Mouse (Mus musculus) neural tube, embryonic 14.5 days (tissue): ENCODE data around the gene Nav2. TPM values are rescaled to one million over a fixed set of nuclear protein-coding genes. Genes with fewer than 3 reads are reported as not detected.

Experiments used
- ATAC-seq: fragments of 200-750 bp; cut with Nextera tagmentation; 2 replicates; pipeline ENCODE4 v1.8.0; 2017; ENCODE audit warnings: low read depth, mild to moderate bottlenecking, moderate TSS enrichment, moderate library complexity
- H3K27ac ChIP-seq: fragments of 300-500 bp; sonication (generic); 2 replicates; pipeline ENCODE4 v1.5.1; 2014; ENCODE audit warnings: low read depth, mild to moderate bottlenecking, control low read depth, low read length, moderate library complexity, mixed read lengths
- H3K27me3 ChIP-seq: fragments of 300-500 bp; sonication (generic); 2 replicates; pipeline ENCODE4 v1.6.1; 2014; ENCODE audit warnings: low read length; ENCODE audit not compliant: control insufficient read depth, insufficient read depth
- H3K36me3 ChIP-seq: fragments of 300-500 bp; sonication (generic); 2 replicates; pipeline ENCODE4 v1.6.1; 2014; ENCODE audit warnings: low read length, mixed read lengths; ENCODE audit not compliant: control insufficient read depth, insufficient read depth
- H3K4me1 ChIP-seq: fragments of 300-500 bp; sonication (generic); 2 replicates; pipeline ENCODE4 v1.6.1; 2014; ENCODE audit warnings: low read length; ENCODE audit not compliant: control insufficient read depth, insufficient read depth
- H3K4me2 ChIP-seq: fragments of 300-500 bp; sonication (generic); 2 replicates; pipeline ENCODE4 v1.6.1; 2014; ENCODE audit warnings: mild to moderate bottlenecking, low read depth, low read length, control low read depth
- H3K4me3 ChIP-seq: fragments of 300-500 bp; sonication (generic); 2 replicates; pipeline ENCODE4 v1.5.1; 2014; ENCODE audit warnings: low read depth, low read length, control low read depth, mixed read lengths
- H3K9ac ChIP-seq: fragments of 300-500 bp; sonication (generic); replicated peaks from 2 replicates; pipeline ENCODE4 v1.6.1; 2014; ENCODE audit warnings: low read depth, mild to moderate bottlenecking, control low read depth, low read length, mixed read lengths
- H3K9me3 ChIP-seq: fragments of 300-500 bp; sonication (generic); 2 replicates; pipeline ENCODE4 v1.6.1; 2016; ENCODE audit warnings: low read length; ENCODE audit not compliant: control insufficient read depth
- WGBS: fragments of 180-500 bp; shearing (Covaris S2); extraction: QIAGEN DNeasy Blood & Tissue Kit; methylation state at CpG from one replicate; pipeline ENCODE4 v1.1.7; 2014; 5-methylcytosine and 5-hydroxymethylcytosine counted together
- polyA plus RNA-seq: library from polyadenylated mRNA; unstranded; fragments of >200 nt; fragmentation: Nextera tagmentation; extraction: Ambion mirVana; gene quantifications from 2 replicates; pipeline ENCODE4 v1.2.1, GENCODE M21; 2014

Gene Nav2
- polyA plus RNA-seq, 1 experiment from 2014 or later: 36.5 TPM

DNA sequence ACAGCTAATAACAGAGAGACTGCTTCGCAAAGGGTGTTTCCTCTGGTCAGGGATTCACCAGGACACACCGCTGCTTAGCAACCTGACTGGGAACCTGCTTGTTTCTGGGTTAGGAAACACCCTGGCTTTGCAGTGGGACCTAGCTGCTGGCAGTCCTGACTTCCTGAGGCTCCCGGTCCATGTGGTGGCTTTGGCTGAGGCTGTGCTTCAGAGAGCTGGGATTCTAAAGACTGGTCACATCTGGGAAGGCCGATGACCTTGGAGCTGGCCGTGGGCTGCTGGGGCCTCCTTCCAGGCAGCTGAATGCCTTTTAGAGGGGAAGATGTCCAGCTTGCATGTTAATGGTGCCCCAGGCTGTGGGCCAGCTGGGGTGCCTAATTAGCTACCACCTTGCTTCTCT is 615.2 kb downstream of the Nav2 start:
- H3K9me3 ChIP-seq: no peaks in the 10 kb centered on the region
- H3K27me3 ChIP-seq: no peaks in the 10 kb centered on the region
- no peak overlapping the region for H3K27ac ChIP-seq
- no peak overlapping the region for H3K4me2 ChIP-seq
- H3K4me3 ChIP-seq: no peak overlapping the region
- peaks cover 11% of the 10 kb centered on the region for H3K4me1 ChIP-seq
- no peak overlapping the region for H3K9ac ChIP-seq
- 39% methylated on average over 5 of the region's 5 CpGs for WGBS
- no peak for ATAC-seq
- H3K36me3 ChIP-seq: no peaks in the 10 kb centered on the region

DNA sequence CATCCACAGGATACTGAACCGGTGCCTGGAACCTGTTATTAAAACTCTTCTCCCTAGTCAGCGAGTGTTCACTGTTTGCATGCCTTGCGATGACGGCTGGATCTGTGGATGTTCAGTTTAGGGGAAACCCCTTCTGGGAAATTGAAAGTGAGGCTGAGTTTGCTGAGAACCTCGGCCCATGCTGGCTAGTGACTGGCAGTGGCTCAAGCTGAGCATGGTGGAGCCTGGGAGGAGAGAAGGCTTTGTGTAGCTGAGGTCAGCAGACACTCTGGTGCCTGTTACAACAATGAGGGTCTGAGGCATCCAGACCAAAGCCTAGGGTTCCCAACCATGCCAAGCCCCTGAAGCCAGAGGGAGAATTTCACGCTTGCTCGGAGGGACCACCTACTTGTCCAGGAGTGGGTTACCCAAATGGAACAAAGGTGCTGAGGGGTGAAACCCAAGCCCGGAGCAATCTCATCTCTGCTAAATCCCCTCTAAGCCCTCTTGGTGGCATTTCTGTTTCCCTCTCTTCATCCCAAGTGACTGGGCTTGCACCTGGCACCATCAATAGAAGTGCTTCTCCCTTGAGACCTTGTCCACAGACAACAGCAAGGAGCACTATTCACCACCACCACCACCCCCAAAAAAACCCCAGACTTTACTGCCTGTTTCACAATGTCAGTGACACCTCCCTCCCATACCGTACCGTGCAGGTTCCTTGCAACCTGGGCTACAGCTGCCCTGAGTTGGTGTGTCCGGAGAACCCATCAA is 617.0 kb downstream of the Nav2 start:
- H3K27ac ChIP-seq: no peak overlapping the region
- no peaks in the 10 kb centered on the region for H3K9me3 ChIP-seq
- H3K4me1 ChIP-seq: peaks cover 9% of the 10 kb centered on the region
- H3K36me3 ChIP-seq: no peaks in the 10 kb centered on the region
- H3K9ac ChIP-seq: no peak overlapping the region
- no peak for ATAC-seq
- 72% methylated on average over 11 of the region's 11 CpGs for WGBS
- no peak overlapping the region for H3K4me3 ChIP-seq
- no peaks in the 10 kb centered on the region for H3K27me3 ChIP-seq
- H3K4me2 ChIP-seq: no peak overlapping the region

DNA sequence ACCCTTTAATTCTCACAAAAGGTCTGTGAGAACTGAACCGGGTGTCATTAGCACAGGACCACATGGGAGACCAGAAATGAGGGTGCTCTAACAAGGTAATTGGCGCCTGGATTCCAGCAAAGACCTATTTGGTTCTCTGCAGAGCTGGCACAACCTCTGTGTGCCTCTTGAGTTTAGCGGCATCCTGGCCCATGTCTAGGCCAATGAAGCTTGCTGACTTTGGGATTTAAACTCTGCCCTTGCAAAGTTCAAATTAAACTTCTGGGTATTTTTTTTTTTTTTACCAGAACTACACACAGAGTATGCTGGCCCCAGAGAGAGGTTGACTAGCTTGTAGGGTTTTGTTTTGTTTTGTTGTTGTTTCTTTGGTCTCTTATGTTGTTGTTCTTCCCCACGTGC is 617.6 kb downstream of the Nav2 start:
- 76% methylated on average over 4 of the region's 4 CpGs for WGBS

DNA sequence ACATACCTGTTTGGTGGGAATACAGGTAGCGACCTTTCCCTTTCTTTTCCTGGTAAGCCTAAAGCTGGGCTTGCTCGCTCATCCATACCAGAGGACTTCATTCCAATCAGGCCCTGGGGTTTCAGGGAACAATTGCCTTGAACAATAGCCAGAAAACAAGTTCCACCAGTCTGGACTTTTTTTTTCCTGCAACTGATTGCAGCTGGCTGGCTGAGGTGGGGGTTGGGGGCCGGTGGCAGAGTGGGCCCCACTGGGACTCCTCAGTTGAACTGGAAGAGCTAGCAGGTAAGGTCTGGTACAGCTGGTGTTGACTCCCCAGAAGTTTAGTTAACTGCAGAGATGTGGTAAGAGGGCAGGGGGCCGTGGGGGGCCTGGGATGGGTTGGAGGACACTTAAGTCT is 619.0 kb downstream of the Nav2 start:
- ATAC-seq: no peak
- Histone ChIP-seq H3K9ac (no peak overlapping the region), H3K4me2 (no peak overlapping the region), H3K36me3 (no peaks in the 10 kb centered on the region), H3K4me3 (no peak overlapping the region), H3K4me1 (0 out of 2 replicates have a peak, but pooled peaks cover 2% of the 10 kb centered on the region), H3K27me3 (no peaks in the 10 kb centered on the region), H3K9me3 (no peaks in the 10 kb centered on the region), H3K27ac (no peak overlapping the region)
- WGBS: 14% methylated on average over 4 of the region's 4 CpGs

More for the DNA sequence above, 617.6 kb downstream of the Nav2 start:
- no peak overlapping the region for H3K4me2 ChIP-seq
- no peak overlapping the region for H3K4me3 ChIP-seq
- H3K9me3 ChIP-seq: no peaks in the 10 kb centered on the region
- peaks cover 5% of the 10 kb centered on the region; the same call in 1 of the 2 replicates for H3K4me1 ChIP-seq
- no peaks in the 10 kb centered on the region for H3K36me3 ChIP-seq
- H3K27ac ChIP-seq: no peak overlapping the region
- no peak for ATAC-seq
- no peak overlapping the region for H3K9ac ChIP-seq
- H3K27me3 ChIP-seq: no peaks in the 10 kb centered on the region

DNA sequence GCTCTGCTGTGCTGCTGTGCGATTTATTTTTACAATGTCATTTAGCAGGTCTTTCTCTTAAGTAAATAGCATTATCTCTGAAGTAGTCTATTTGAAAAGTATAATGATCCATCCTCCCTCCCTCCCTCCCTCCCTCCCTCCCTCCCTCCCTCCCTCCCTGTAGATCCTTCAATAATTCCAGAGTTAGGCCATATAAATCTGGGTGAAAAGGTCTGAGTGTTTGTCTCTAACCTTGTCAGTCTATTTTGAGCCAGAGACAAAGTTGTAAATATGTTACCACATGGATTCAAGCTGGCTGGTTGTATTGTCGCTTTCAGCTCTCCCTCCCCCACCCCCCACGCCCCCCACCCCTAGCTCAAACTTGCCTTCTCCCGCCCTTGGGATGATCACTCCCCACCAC is 619.4 kb downstream of the Nav2 start:
- Histone ChIP-seq H3K36me3 (no peaks in the 10 kb centered on the region), H3K4me1 (0 out of 2 replicates have a peak, but pooled peaks cover 2% of the 10 kb centered on the region), H3K27ac (no peak overlapping the region), H3K4me3 (no peak overlapping the region), H3K9ac (no peak overlapping the region), H3K27me3 (no peaks in the 10 kb centered on the region), H3K9me3 (no peaks in the 10 kb centered on the region), H3K4me2 (no peak overlapping the region)
- 17% methylated on average over 4 of the region's 4 CpGs for WGBS
- no peak for ATAC-seq

DNA sequence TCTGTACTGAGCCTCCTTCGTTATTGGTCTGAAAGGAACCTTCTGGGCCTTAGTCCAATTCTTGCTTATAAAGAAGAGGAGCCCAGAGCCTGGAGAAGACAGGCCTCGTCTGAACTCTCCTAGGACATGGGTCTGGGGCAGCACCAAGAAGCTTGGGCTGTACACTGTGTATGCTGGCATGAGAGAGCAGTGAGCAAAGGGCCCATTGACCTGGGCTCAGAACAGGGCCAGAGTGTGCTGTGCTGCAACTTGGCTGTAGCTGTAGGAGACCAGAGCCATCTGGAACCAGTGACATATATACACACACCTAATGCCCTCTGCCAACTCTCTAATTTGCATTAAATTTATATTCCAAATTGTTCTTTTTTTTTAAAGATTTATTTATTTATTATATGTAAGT is 621.0 kb downstream of the Nav2 start:
- 0 out of 2 replicates have a peak, but pooled peaks have one; percentile 23 for ATAC-seq
- H3K27ac ChIP-seq: no peak overlapping the region
- H3K27me3 ChIP-seq: no peaks in the 10 kb centered on the region
- 87% methylated on average over 2 of the region's 2 CpGs for WGBS
- no peaks in the 10 kb centered on the region for H3K36me3 ChIP-seq
- no peak overlapping the region for H3K4me3 ChIP-seq
- H3K9me3 ChIP-seq: no peaks in the 10 kb centered on the region
- H3K4me1 ChIP-seq: 0 out of 2 replicates have a peak, but pooled peaks cover 2% of the 10 kb centered on the region
- no peak overlapping the region for H3K4me2 ChIP-seq
- H3K9ac ChIP-seq: no peak overlapping the region

DNA sequence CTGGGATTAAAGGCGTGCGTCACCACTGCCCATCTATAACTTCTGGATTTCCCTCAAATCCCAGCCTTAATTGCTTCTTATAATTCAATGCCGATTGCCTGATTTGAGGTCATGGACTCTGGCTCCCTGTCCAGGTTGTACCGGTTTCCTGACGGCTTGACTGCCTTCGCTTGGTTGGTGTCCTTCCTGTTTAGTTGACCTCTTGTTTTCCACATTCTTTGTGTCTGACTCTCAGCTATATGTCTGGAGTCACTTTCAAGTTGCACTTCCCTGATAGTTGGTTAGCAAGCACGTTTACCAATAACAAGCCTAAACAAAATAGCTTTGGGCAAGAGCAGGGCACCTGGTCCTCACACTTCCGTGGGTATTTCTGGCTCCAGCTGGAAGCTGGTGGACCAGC is 625.1 kb downstream of the Nav2 start:
- no peak for ATAC-seq
- H3K27me3 ChIP-seq: no peaks in the 10 kb centered on the region
- H3K36me3 ChIP-seq: no peaks in the 10 kb centered on the region
- no peak overlapping the region for H3K4me2 ChIP-seq
- no peak overlapping the region for H3K9ac ChIP-seq
- no peak overlapping the region for H3K4me3 ChIP-seq
- 87% methylated on average over 8 of the region's 8 CpGs for WGBS
- no peak overlapping the region for H3K27ac ChIP-seq
- no peaks in the 10 kb centered on the region for H3K4me1 ChIP-seq
- no peaks in the 10 kb centered on the region for H3K9me3 ChIP-seq

DNA sequence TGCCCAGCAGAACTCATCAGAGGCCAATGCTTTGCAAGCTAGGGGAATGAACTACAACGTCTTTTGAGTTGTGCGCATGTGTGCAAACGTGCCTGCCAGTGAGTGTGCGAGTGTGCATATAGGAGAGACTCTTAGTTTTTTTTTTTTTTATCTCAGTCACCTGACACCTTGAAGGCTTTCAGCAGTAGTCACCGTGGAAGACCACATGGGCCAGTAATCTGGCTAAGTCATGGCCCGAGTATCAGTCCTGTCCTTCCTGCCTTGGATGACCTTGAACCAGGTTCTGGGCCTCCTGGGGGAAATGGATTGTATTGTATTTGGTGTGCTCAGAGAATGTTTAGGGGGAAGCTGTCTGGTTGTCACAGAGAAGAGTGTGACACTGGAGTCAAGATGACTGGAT is 625.7 kb downstream of the Nav2 start:
- Histone ChIP-seq H3K4me3 (no peak overlapping the region), H3K4me2 (no peak overlapping the region), H3K36me3 (no peaks in the 10 kb centered on the region), H3K4me1 (no peaks in the 10 kb centered on the region), H3K27ac (no peak overlapping the region), H3K9ac (no peak overlapping the region), H3K27me3 (no peaks in the 10 kb centered on the region), H3K9me3 (no peaks in the 10 kb centered on the region)
- no peak for ATAC-seq
- 94% methylated on average over 6 of the region's 6 CpGs for WGBS

DNA sequence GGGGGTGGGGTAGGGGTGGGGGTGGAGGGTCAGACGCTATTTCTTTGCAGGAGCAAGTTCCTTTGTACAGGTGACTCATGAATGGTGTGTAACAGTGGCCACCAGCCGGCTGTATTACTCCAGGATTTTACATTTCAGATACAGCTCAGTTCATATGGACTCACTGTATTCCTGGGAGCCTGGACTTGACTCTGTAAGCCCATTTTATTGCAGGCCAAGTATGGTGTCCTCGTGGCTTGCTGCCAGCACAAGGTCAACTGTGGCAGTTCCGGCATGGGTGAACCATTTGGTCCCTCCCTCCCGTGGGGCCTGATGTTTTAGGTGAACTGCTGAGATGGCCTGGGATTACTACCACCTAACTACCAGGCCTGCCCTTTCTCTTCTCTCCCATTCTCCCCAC is 629.8 kb downstream of the Nav2 start:
- Histone ChIP-seq H3K27me3 (no peaks in the 10 kb centered on the region), H3K27ac (no peak overlapping the region), H3K4me3 (no peak overlapping the region), H3K4me1 (no peaks in the 10 kb centered on the region), H3K4me2 (no peak overlapping the region), H3K9me3 (no peaks in the 10 kb centered on the region), H3K36me3 (no peaks in the 10 kb centered on the region), H3K9ac (no peak overlapping the region)
- 87% methylated on average over 5 of the region's 5 CpGs for WGBS
- no peak for ATAC-seq
